Mouse (Mus musculus): ENCODE measurements around the gene Cpxm1.
"Not testable (repeated sequence)": the region's sequence is repeated elsewhere in the genome, so short reads cannot be mapped to it uniquely, and the experiment has no call there.

Cpxm1 gene

DNA sequence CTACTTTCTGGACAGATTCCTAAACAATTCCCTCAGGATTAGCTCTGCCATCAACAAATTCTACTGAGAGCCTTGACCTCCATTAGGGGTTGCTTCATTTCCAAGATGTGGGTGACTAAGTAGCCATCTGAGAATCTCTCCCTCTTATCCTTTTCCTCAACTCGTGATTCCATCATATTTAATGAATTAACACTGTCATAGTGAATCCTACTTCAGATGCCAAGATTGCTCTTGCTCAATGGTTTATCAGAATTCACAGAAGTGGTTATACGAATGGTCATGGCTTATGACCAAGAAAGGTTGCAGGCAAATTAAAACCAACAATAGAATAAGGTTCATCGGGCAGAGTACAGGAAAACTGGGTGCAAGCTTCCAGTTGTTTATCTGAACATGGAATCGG is 4.5 kb upstream of the Cpxm1 start:
- no peak for DNase-seq (ENCODE audit: low spot score in 2 of 2)

DNA sequence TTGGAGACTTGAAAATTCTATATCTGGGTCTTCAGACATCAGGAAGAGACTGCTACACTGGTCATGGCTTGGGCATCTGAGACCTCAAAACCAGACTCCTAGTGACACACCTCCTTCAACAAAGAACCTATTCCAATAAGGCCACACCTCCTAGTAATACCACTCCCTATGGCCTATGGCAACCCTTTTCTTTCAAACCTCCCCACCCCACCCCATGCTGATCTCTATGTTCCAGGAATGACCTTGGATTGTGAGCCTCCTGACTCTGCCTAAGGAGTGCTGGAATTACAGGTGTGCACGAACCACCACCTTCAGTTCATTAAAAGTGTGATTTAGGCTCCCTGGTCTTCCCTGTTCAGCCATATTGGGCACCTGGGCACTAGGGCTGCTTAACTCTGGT is 2.7 kb upstream of the Cpxm1 start:
- DNase-seq (ENCODE audit: low spot score in 2 of 2) = no peak

- DNase-seq (ENCODE audit: low spot score in 2 of 2) = no peak
Observed at GRCm38 (mm10) chr2:130398091-130398490, 717 bp upstream of the Cpxm1 start.

DNA sequence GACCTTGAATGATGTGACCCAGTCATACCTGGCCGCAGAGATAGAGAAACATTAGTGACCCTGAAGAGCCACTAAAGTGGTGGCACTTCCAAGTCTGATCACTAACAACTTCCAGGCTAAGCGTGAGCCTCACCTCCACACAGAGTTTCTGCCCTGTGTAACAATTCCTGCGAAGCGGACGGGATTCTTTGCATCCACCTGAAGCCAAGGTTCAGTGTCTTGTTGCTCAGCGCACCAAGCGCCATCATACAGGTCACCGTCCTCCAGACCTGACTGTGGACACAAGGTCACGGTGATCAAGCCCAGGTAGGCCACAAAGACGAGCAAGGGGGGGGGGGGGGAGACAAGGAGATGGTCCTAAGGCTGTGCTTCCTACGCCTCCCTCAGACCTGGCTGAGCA is 1.7 kb downstream of the Cpxm1 start:
- DNase-seq (ENCODE audit: low spot score in 2 of 2) = no peak

DNA sequence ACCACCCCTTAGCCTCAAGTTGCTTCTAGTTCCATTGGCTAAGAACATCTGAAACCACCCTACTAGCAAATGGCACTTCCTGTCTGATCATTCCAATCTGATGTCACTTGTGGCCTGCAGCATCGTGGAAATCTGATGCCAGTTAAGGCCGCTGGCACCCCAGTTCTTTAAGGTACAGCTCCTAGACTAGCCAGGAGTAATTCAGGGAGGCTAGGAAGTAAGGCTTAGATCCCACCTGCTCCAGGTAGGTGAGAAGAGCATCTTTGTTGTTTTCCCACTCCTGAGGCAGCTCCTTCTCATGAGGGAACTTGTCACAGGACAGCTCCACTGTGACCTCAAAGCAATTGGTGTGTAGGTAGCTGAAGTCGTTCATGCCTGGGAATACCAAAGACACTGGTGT is 4.5 kb downstream of the Cpxm1 start:
- no peak for DNase-seq (ENCODE audit: low spot score in 2 of 2)

GRCm38 (mm10) chr2:130390993-130391625 is 6.3 kb downstream of the Cpxm1 start:
- no peak for DNase-seq (ENCODE audit: low spot score in 2 of 2)

DNA sequence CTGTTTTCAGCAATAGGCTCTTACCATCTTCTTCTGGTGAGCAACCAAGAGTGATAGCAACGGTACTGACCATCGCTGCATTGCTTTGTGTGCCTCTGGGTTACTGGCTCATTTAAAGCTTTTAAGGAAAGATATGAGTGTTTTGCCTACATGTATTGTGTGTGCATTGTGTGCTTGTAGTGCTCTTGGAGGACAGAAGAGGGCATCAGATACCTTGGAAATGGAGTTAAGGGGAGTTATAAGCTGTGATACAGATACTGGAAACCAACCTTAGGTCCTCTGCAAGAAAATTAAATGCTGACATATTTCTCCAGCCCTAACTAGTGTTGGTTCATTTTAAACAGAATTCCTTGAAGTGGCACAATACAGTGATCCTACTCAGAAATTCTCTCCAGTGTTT is 8.6 kb downstream of the Cpxm1 start:
- no peak for DNase-seq (ENCODE audit: low spot score in 2 of 2)

- no peak for DNase-seq (ENCODE audit: low spot score in 2 of 2)
Observed at GRCm38 (mm10) chr2:130386212-130386611, 11.2 kb downstream of the Cpxm1 start.

DNA sequence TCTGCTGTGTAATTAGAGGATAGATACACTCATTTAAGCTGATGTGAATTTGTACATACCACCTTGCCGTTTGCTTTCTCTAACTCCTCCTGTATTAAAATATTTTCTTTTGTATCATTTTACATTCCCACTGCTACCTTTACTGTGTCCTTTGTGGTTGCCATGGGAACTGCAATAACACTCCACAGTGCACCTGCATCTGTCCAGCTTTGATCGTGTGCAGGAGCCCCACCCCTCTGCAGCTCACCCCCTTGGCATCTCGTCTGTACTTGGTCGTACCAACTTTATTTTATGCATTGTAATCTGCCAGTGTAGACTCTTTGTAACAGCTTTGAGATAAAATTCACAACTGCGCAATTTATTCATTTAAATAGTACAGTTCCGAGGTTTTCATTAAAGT is 13.5 kb downstream of the Cpxm1 start:
- no peak for DNase-seq (ENCODE audit: low spot score in 2 of 2)

DNA sequence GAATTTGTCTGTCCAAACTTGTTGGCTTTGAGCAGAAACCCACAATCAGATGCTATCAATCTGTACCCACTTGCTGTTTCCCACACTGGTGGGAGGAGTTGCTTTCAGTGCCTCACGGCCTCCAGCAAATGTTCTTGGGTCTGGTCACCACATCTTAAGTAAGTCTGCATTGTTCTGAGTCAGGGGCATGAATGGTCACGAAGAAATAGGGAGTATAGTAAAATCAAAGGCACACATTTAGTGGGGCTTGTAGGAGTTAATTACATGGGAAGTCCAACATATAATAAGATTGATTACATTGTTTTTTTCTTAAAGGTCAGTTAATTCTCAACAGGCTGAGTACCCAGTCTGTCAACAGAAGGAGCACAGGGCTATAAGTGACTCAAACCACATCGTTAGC is 14.2 kb downstream of the Cpxm1 start:
- no peak for DNase-seq (ENCODE audit: low spot score in 2 of 2)

DNA sequence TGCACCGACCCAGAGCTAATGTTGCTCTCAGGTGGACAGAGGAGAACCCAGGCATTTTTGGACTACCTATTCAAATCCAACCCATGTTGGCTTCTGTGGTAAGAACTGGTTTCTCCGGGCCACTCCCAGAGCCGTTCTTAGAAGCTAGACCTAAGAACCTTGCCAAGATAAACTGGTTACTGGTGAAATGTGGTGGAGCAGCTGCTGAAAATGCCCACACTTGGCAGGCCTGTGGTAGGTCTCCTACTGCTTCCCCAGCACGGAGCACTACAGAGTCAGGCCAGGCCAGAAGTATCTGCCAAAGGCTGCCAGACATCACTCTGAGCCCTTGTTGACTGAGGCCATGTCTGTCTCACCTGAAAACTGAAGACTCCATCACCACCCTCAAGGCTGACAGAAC is 22.4 kb downstream of the Cpxm1 start:
- DNase-seq (ENCODE audit: low spot score in 2 of 2) = no peak

GRCm38 (mm10) chr2:130373026-130373425 is 24.3 kb downstream of the Cpxm1 start:
- DNase-seq (ENCODE audit: low spot score in 2 of 2) = not testable (repeated sequence)

GRCm38 (mm10) chr2:130367386-130367785 is 30.0 kb downstream of the Cpxm1 start:
- no peak for DNase-seq (ENCODE audit: low spot score in 2 of 2)

DNA sequence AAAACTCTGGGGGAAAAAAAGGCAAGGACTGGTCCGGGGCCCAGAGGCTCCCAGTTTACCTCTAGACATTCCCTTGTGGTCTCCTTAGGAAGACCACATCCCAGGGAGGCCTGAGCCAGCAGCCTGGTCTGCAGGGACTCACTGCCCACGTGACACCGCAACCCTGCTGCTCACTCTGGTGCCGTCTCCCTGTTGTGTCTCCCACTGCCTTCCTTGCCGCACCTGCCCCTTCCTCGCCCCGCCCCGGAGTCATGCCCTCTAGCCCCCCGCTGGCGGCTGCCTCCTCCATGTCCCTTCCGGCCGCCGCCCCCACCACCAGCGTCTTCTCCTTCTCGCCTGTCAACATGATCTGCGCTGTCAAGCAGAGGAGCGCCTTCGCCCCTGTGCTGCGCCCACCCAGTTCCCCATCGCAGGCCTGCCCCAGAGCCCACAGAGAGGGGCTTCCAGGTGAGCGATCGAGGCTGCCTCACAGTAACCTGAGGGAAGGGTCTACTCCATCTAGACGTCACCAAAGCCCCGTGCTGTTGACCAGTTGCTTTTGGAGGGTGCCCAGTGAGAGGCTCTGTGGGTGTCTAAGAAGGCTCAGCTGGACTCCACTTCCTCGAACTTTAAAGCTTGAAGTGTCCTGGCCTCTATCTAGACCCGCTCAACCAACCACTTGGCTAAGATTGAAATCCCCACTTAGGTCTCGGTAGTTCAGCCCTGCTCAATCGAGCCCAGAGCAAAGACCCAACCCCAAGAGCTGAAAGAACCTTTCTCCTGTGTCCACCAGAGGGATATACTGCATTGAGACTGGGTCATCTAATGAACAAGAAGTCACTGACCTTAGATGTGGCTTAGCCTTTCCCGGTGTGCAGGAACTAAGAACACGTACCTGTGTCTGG is 31.9 kb downstream of the Cpxm1 start:
- no peak for DNase-seq (ENCODE audit: low spot score in 2 of 2)

- DNase-seq (ENCODE audit: low spot score in 2 of 2) = peak; percentile 26 to 69
Observed at GRCm38 (mm10) chr2:130362511-130363026, 34.8 kb downstream of the Cpxm1 start.

- no peak for DNase-seq (ENCODE audit: low spot score in 2 of 2)
Observed at GRCm38 (mm10) chr2:130358852-130359251, 38.5 kb downstream of the Cpxm1 start.

- DNase-seq (ENCODE audit: low spot score in 2 of 2) = no peak
Observed at GRCm38 (mm10) chr2:130357551-130357950, 39.8 kb downstream of the Cpxm1 start.

DNA sequence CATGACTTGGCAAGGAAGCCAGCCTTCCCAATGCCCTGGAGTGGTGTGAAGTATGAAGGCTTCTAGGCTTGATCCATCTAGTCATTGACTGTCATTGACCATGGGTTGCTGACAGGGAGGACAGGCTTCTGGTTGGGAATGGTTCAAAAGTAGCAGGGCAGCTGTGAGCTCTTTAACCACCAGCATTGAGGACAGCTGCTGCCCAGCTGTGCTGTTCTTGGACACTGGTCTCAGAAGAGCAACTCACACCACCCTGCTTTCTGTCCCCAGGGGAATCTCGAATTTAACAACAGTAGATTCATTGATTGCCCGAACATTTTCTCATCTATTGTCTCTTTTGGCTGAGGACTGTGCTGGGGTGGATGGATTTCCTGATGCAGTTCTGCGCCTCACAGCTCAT is 43.5 kb downstream of the Cpxm1 start:
- DNase-seq (ENCODE audit: low spot score in 2 of 2) = no peak

GRCm38 (mm10) chr2:130353411-130353810 is 44.0 kb downstream of the Cpxm1 start:
- no peak for DNase-seq (ENCODE audit: low spot score in 2 of 2)

DNA sequence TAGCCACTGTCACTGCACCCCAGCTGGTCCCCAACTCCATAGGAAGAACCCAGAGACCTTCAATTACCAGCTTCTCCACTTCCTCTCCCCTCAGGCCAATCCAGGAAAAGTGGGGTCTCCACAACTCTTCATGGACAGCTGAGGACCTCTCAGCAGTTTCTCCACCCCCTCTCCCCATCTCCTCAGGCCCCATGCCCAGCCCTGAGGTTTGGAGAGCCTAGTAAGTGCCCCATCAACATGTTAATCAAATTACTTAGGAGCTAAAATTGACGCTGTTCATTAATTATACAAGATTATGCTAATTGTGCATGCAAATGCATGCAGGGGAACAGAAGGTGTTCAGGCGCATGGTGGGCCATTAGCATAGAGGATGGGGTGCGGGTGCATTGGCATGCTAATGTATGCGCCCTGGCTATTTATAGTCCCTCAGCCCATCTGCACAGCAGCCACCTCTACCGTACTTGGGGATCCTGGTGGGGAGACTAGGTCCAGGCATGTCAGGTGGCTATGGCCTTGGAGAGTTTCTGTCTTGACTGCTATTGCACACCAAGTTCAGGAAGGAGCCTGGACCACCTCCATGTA is 45.5 kb downstream of the Cpxm1 start:
- DNase-seq (ENCODE audit: low spot score in 2 of 2) = no peak

GRCm38 (mm10) chr2:130350376-130350775 is 47.0 kb downstream of the Cpxm1 start:
- DNase-seq (ENCODE audit: low spot score in 2 of 2) = no peak

DNA sequence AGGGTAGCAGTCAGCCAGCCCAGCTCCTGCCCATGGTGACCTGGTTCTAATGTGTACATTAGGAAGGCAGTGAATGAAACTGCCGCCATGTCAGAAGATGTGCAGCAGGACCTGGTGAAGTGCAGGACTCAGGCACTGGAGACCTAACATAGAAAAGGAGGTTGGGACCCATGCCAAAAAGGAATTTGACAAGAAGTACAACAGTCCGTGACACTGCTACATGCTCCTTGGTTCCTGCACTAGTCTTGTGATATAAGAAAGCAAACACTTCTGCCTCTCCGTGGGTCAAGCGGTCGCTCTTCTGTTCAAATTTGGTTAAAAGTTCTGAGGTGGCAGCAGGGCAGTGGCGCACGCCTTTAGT is 56.2 kb downstream of the Cpxm1 start:
- no peak for DNase-seq (ENCODE audit: low spot score in 2 of 2)
